Comparison of ENCODE assay signal across 8 mouse cellular contexts in the genomic region with DNA sequence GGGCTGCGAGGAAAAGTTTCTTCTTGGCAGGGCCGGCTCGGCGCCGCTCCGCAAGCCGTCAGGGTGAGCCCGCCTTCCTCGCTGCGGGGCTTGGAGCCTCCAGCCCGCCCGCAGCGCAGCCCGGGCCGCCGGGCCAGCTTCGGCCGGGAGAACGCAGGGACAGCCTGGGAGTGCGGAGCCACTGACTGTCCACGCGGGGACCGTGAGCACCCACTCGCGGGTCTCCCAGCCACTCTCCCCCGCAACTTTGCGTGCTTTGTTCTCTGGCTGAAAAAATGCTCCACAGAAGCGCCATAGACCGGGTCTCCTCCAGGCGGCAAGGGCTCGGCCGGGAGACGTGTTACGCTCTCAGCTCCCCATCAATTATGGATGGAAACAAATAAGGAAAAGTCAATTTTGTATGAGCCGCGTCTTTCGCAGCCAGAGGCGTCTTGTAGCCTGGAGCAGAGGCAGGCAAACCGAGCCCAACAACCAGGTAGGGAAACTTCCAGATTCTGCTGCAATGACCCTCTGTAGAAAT.
DNase-seq lines count a peak whose midpoint lies in the region; ATAC-seq lines count a peak whose summit lies in the region.

No protein-coding gene starts in this region.

- no peaks in the 10 kb centered on the region for H3K36me3 ChIP-seq in embryonic facial prominence, embryonic 14.5 days (ENCODE audit: control insufficient read depth, insufficient read depth, low read length)
- no peaks in the 10 kb centered on the region for H3K36me3 ChIP-seq in limb, embryonic 10.5 days
- H3K36me3 ChIP-seq in neural tube, embryonic 11.5 days (ENCODE audit: control insufficient read depth, insufficient read depth, low read length): no peaks in the 10 kb centered on the region

- peaks cover 10% of the 10 kb centered on the region; the same call in 1 of the 2 replicates for H3K27me3 ChIP-seq in embryonic facial prominence, embryonic 14.5 days (replicated peaks; ENCODE audit: control insufficient read depth, insufficient read depth, low read length)
- peaks cover 34% of the 10 kb centered on the region; the same call in 1 of the 2 replicates for H3K27me3 ChIP-seq in limb, embryonic 10.5 days (ENCODE audit: low read depth, poor library complexity, severe bottlenecking)
- H3K27me3 ChIP-seq in neural tube, embryonic 11.5 days (ENCODE audit: control insufficient read depth, insufficient read depth, low read length): no peaks in the 10 kb centered on the region

- DNase-seq in right cerebral cortex, adult 18-20 months: peak; percentile 21
- DNase-seq in right cerebral cortex, postnatal 10 days (ENCODE audit: low spot score in 2 of 2): no peak
- DNase-seq in embryonic facial prominence, embryonic 14.5 days (ENCODE audit: low spot score): peak; percentile 34
- DNase-seq in limb, embryonic 10.5 days (ENCODE audit: low spot score): peak; percentile 78
- DNase-seq in neural tube, embryonic 11.5 days (ENCODE audit: low spot score): no peak
- no peak for DNase-seq in layer of hippocampus, adult 11-12 months (ENCODE audit: low spot score)
- no peak for DNase-seq in layer of hippocampus, adult 18-20 months (ENCODE audit: low spot score in 2 of 2)
- no peak for DNase-seq in frontal cortex, postnatal 36 days (ENCODE audit: low spot score in 2 of 2)

- peak overlapping the region; percentile 93 for H3K27ac ChIP-seq in embryonic facial prominence, embryonic 14.5 days (replicated peaks; ENCODE audit: low read depth, low read length)
- peak overlapping the region; percentile 91 for H3K27ac ChIP-seq in limb, embryonic 10.5 days
- H3K27ac ChIP-seq in neural tube, embryonic 11.5 days (ENCODE audit: low read depth, low read length): peak overlapping the region; percentile 88

- no peaks in the 10 kb centered on the region for H3K9me3 ChIP-seq in embryonic facial prominence, embryonic 14.5 days (ENCODE audit: control insufficient read depth, low read length)
- no peaks in the 10 kb centered on the region for H3K9me3 ChIP-seq in limb, embryonic 10.5 days (replicated peaks)
- no peaks in the 10 kb centered on the region for H3K9me3 ChIP-seq in neural tube, embryonic 11.5 days (ENCODE audit: control insufficient read depth, low read length)

- peak overlapping the region; percentile 75 for H3K9ac ChIP-seq in embryonic facial prominence, embryonic 14.5 days (ENCODE audit: low read depth, low read length)
- H3K9ac ChIP-seq in neural tube, embryonic 11.5 days (ENCODE audit: low read length): peak overlapping the region; percentile 87

- under 1% methylated on average over 26 of the region's 39 CpGs for WGBS in embryonic facial prominence, embryonic 14.5 days
- under 1% methylated on average over 39 of the region's 39 CpGs for WGBS in limb, embryonic 10.5 days
- WGBS in neural tube, embryonic 11.5 days: under 1% methylated on average over 38 of the region's 39 CpGs

- peak overlapping the region; percentile 74 for H3K4me3 ChIP-seq in embryonic facial prominence, embryonic 14.5 days (ENCODE audit: low read depth, low read length)
- H3K4me3 ChIP-seq in limb, embryonic 10.5 days: peak overlapping the region; percentile 83
- H3K4me3 ChIP-seq in neural tube, embryonic 11.5 days (ENCODE audit: low read depth, low read length): peak overlapping the region; percentile 85

- peak overlapping the region; percentile 84 for H3K4me2 ChIP-seq in embryonic facial prominence, embryonic 14.5 days (ENCODE audit: low read depth, low read length)
- peak overlapping the region; percentile 78 for H3K4me2 ChIP-seq in neural tube, embryonic 11.5 days (ENCODE audit: low read depth)

- ATAC-seq in embryonic facial prominence, embryonic 14.5 days (ENCODE audit: low read depth): no peak
- ATAC-seq in neural tube, embryonic 11.5 days (ENCODE audit: insufficient read depth, low FRiP score, low TSS enrichment): peak; percentile 5; the same call in 1 of the 2 replicates

- H3K4me1 ChIP-seq in embryonic facial prominence, embryonic 14.5 days (ENCODE audit: control insufficient read depth, insufficient read depth, low read length): peaks cover 17% of the 10 kb centered on the region
- peaks cover 24% of the 10 kb centered on the region for H3K4me1 ChIP-seq in limb, embryonic 10.5 days
- H3K4me1 ChIP-seq in neural tube, embryonic 11.5 days (ENCODE audit: control insufficient read depth, insufficient read depth, low read length): peaks cover 25% of the 10 kb centered on the region; the same call in 1 of the 2 replicates

Comparison
In these comparisons a context has a peak if more than half of its experiments do, and no peak if none do; other contexts are left out.
1. DNase-seq: peak in right cerebral cortex, adult 18-20 months (single experiment), embryonic facial prominence, embryonic 14.5 days (single experiment) and limb, embryonic 10.5 days (single experiment); none in right cerebral cortex, postnatal 10 days (0 of 2), neural tube, embryonic 11.5 days (single experiment), layer of hippocampus, adult 11-12 months (single experiment), layer of hippocampus, adult 18-20 months (0 of 2) and frontal cortex, postnatal 36 days (0 of 2).
2. Peak in every context shown above with its lines, with median percentiles within 50 percentile points of each other: H3K27ac ChIP-seq and H3K4me3 ChIP-seq.